Mouse (Mus musculus) layer of hippocampus, adult 2 months (tissue): ENCODE results near the gene Cnpy4. TPM values are rescaled to one million over a fixed set of nuclear protein-coding genes. Genes with fewer than 3 reads are reported as not detected.
A peak's percentile ranks its signal among the peaks of the same experiment; 100 is the strongest.
"Not testable (repeated sequence)": the region's sequence is repeated elsewhere in the genome, so short reads cannot be mapped to it uniquely, and the experiment has no call there.

ENCODE experiments used
- DNase-seq, 2 experiments: peaks; one replicate each; pipeline ENCODE4 v3.0.0; 2022; ENCODE audit warnings: low spot score in 2 of 2
- H3K27ac ChIP-seq: fragments of 200-600 bp; 2 replicates; pipeline ENCODE4 v1.8.1; 2022
- H3K4me3 ChIP-seq: fragments of 200-600 bp; 2 replicates; pipeline ENCODE4 v1.8.1; 2022; ENCODE audit warnings: mild to moderate bottlenecking
- CTCF ChIP-seq: fragments of 200-600 bp; conservative IDR thresholded peaks from 2 replicates; pipeline ENCODE4 v1.8.1; 2022; ENCODE audit warnings: antibody characterized with exemption, mild to moderate bottlenecking, moderate library complexity
- total RNA-seq, 2 experiments: library from RNA; stranded (reverse); gene quantifications; 2 replicates each; pipeline ENCODE4 v1.2.3; 2021

Gene Cnpy4
- total RNA-seq, 2 experiments from 2014 or later: 13.4 to 16.5 TPM

DNA sequence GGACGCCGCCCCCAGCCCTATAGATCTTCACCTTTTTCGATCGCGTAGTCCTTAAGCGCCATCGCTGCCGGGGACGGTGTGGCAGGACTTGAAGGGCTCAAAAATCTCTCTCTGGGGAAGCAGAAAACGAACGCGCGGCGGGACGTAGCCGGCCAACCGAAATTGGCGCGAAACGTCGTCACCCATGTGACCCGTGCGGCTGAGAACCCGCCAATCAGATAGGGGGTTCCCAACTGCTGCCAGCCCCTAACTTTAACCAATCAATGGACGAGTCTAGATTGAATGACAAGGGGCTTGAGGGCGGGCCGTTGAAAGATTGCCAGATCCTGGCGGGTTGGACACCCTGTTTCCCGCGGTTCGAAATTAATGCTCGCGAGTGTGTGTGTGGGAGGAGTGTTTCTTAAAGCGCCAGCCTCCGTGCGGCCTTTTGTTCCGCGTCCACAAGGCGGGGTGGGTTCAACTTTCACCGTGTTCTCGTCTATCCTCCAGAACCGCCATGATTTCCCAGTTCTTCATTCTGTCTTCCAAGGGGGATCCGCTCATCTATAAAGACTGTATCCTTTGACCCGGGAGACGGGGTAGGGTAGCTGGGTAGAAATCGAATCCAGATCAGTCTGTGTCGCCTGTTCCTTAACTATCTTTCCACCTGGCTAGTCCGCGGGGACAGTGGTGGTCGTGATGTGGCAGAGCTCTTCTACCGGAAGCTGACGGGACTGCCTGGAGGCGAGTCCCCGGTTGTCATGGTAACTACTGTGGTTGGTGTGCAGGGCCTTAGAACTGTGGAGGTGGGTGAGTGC, 15.4 kb upstream of the Cnpy4 start, which contains the start of the genes Ap4m1 and Mcm7:
TSS of gene Ap4m1 (plus strand) at position 308 of the 797 bp plus-strand sequence.
TSS of gene Mcm7 (minus strand) at position 728 of the 797 bp plus-strand sequence.
- peak within 1 kb of the TSS; percentile 84 for H3K4me3 ChIP-seq
- peak; percentile 43 for TF ChIP-seq CTCF
- peak; percentile 98 for DNase-seq
- H3K27ac ChIP-seq: peak within 1 kb of the TSS; percentile 96

DNA sequence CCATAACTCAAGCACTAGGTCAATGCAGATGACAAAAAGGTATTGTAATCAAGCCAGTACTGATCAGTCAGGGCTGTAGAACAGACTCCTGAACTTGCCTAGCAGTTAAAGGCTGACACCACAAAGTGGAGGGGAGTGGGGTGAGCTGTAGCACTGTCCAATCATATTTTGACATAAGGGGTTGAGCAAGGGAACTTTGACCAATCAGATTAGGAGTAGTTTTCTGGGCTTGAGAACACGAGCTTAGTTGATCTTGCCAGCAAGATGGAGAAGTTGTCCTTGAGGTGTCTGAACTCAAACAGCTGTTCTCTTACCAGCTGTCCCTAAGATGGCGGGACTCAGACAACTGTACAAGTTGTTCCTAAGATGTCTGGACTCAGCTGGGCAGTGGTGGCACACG, 14.1 kb upstream of the Cnpy4 start:
- no peak for DNase-seq
- no peak for TF ChIP-seq CTCF
- Histone ChIP-seq H3K4me3 (no peak overlapping the region), H3K27ac (no peak overlapping the region)

DNA sequence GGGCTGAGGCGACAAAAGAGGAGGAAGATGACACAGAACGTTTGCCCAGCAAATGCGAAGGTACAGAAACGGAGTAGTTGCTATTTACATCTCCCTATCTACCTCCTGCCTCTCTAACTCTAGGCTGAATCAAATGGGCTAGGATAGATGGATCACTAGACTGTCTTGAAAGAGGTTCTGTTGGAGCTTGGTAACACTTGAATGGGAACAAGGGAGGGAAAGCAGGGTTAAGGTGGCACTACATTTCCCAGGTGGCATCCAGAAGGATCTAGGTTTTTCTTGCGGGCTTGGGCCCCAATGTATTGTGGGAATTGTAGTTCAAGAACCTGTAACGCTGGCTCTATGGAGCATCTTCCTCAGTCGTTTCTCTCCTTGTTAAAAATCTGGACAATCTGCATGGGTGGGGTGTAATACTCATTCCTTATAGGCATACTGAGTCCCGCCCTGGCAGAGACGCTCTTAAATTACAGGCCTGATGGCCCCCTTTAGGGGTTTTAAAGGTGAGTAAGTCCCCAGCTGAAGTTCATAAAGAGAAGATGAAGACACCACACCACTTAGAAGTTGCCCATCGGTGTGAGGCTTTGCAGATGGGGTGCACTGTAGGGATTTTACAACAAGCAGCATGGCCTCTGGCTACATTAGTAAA, 499 bp downstream of the Cnpy4 start:
- no peak for TF ChIP-seq CTCF
- peak; percentile 76 to 88 for DNase-seq
- Histone ChIP-seq H3K27ac (peak overlapping the region; percentile 92), H3K4me3 (peak overlapping the region; percentile 99)

DNA sequence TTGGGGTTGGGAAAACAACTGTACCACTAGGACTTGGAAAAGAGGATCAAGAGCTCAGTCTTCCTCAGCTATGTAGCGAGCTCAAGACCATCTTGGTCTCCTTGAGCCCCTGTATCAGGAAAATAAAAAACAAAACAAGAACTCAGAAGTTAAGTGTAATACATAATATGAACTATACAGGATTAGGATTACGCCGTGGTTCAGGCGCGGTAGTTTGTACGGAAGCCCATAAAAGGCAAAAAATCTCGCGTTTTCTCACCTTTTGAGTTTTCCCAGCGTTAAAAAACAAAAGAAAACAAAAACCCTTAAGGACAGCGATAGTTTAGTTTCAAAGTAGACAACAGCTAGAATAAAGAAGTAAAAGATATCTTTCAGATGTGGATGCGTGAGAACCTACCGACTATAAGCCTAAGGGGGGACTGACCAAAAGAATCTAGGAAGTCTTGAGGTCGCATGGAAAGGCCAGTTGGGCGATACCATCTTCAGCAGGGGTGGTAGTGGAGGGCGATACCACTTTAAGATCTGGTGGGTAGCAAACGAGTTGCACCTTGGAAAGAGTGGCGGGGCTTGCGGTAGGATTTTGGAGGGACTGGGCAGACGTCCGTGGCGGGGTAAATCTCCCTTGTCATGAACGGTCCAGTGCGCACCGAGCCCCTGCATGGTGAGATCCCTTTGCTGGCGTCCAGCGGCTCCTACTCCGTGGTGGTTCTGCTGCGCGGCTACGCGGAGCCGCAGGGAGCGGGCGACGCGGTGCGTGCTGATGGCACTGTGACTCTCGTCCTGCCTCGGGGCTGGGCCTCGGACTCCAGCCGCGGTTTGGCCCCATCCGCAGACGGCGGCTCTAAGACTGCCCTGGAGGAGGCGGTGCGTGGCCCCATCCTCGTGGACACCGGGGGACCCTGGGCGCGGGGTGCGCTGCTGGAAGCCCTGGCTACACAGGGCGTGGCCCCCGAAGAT, 6.8 kb downstream of the Cnpy4 start, which contains the start of gene Mblac1:
TSS of gene Mblac1 (plus strand) at position 544 of the 957 bp plus-strand sequence.
- Histone ChIP-seq H3K27ac (peak within 1 kb of the TSS; percentile 96), H3K4me3 (peak within 1 kb of the TSS; percentile 85)
- peak; percentile 79 to 82 for DNase-seq
- no peak for TF ChIP-seq CTCF

DNA sequence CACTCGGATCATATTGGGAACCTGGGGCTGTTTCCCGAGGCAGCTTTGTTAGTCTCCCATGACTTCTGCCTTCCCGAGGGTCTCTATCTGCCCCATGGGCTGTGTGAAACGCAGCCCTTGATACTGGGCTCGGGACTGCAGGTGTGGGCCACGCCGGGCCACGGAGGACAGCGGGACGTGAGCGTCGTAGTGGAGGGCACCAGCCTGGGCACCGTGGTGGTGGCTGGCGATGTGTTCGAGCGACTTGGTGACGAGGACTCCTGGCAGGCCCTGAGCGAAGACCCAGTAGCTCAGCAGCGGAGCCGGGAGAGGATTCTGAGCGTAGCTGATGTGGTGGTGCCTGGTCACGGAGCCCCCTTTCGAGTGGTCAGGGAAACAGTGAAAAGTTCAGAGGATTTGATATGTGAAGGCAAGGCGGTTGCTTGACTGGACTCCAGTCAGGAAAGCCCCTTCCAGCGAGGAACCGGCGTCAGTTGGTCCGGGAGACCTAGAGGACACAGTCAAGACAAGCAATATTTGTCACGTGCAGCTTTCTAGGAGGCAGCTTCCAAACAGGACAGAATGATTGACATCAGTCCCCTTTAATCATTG, 7.6 kb downstream of the Cnpy4 start:
- no peak for TF ChIP-seq CTCF
- Histone ChIP-seq H3K4me3 (peak overlapping the region; percentile 85), H3K27ac (peak overlapping the region; percentile 96)
- no peak for DNase-seq

DNA sequence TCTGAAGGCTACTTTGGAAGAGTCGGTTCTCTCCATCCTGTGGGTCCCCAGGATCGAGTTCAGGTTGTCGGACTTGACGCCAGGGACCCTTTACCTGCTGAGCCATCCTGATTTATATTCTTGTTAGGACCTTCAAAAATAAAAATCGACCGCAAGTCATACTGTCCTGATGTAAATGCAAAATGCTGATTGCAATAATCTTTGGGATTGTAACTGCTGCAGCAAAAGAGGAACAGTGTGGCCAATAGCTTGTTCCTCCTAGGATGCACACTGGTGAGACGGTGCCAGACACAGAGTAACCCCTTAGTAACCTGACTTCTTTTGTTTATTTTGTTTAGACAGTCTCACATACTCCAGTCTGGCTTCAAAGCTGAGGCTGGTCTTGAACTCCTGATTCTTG, 8.2 kb downstream of the Cnpy4 start:
- DNase-seq: no peak
- peak overlapping the region; percentile 85 for H3K4me3 ChIP-seq
- no peak for TF ChIP-seq CTCF
- H3K27ac ChIP-seq: peak overlapping the region; percentile 96

DNA sequence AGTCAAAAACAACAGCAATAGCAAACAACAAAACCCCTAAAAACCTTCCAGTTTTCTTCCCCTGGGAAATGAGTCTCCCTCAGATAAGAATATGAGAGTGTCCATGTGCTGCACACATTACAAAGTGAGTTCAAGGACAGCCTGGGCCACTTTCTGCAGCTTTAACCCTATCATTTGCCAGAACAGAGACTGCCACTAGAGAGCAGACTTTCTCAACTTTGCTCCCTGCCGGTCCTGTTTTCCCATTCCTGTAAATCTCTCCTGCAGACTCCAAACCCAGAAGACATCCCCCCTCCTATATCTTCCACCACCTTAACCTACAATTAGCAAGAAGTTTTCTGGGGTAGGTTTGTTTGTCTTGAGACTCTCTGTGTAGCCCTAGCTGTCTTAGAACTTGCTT, 12.3 kb downstream of the Cnpy4 start:
- no peak for DNase-seq
- TF ChIP-seq CTCF: peak; percentile 71
- no peak overlapping the region for H3K4me3 ChIP-seq

DNA sequence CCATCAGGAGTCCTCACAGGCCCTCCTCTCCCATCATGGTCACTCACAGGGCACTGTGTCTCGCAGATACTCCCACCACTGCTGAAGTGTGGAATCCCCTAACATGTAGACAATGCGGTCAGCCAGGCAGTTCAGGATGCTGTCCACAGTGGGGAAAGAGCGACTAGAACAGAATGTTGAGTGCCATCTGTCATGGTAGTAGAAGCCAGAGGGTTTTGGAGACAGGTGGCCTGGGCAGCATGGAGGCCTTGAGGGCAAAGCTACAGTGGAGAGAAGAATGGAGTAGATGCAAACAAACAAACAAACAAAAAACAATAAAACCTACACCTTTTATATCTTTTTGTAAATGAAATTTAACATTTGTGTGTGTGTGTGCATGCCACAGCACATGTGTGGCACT, 14.8 kb downstream of the Cnpy4 start:
- no peak for TF ChIP-seq CTCF
- Histone ChIP-seq H3K4me3 (no peak overlapping the region), H3K27ac (no peak overlapping the region)
- DNase-seq: no peak

More for the DNA sequence above, 12.3 kb downstream of the Cnpy4 start:
- H3K27ac ChIP-seq: no peak overlapping the region

DNA sequence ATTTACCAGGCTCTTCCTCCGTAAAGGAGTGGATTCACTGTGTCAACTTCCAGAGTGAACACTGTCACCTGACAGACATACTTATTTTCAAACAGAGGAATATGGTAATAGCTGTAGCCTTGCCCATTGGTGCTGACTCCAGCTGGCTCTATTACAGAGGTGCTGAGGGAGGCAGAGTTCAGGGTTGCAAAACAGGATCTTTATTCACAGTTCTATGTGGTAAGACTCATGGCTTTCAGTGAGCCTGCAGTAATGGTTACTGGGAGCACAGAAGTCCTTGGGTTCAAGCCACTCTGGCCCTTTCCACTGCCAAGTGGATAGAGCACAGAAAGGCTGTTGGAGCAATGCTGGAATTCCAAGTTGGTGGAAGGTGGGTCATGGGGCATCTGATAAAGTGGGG, 20.0 kb downstream of the Cnpy4 start:
- no peak overlapping the region for H3K4me3 ChIP-seq
- TF ChIP-seq CTCF: no peak
- no peak overlapping the region for H3K27ac ChIP-seq
- DNase-seq: no peak

DNA sequence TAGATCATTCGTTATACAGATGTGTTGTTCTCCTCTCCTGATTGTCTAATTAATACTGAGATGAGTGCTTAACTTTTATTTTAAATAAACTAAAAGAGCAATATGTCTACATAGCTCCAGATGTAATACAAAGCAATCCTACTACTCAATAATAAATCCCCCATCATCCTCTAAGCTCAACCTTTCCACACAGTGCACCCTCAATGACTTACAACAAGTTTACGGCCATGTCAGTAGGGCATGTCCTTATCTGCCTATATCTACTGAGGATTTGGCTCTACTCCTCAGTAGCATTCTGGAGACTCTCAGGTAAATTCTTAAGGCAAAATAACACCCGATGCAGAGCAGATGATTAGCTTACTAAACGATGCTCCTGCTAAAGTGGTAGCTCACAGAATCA, 20.6 kb downstream of the Cnpy4 start:
- no peak overlapping the region for H3K27ac ChIP-seq
- no peak for DNase-seq
- H3K4me3 ChIP-seq: no peak overlapping the region
- TF ChIP-seq CTCF: no peak

DNA sequence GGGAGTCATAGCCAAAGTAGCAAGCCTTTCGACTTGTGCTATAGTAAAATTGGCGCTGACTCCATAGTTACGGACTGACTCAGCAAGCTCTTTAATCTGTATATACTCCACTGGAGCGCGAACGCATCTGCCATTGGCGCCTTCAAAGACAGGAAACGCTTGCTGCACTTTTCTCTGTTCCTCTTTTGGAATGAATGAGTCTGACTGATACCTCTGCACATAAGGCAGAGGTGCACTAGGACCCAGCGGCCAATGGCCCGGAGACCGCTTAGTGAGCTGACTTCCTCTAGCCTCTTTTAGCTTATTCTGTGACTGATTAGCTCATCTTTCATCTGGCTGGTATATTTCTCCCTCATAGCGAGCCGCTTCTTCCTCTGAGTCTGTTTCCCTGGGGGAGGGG, 29.3 kb downstream of the Cnpy4 start:
- H3K4me3 ChIP-seq, DNase-seq, H3K27ac ChIP-seq: not testable (repeated sequence)

DNA sequence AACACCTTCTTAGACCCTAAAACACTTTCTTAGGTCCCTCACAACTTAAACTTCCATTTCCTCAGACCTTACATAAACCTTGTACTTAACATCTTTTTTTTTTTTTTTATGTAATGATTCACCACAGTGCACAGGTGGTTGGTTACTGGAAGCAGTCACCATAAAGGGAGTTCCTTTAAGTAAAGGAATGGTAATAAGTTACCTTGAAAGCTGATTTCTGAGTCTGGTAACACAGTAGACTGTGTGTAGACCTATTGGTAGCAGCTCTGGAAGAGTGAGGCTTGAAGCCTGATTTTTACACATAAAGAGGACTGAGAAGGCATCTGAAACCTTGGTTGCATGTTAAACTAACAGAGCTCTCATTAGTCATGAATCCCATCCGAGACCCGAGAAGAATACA, 32.6 kb downstream of the Cnpy4 start:
- DNase-seq: no peak
- no peak overlapping the region for H3K27ac ChIP-seq
- H3K4me3 ChIP-seq: no peak overlapping the region
- TF ChIP-seq CTCF: no peak
